Mouse (Mus musculus) megakaryocyte, embryonic 14.5 days (primary cell): Measurements from ENCODE around the gene Katnbl1.

Experiments used
- FLI1 ChIP-seq: IDR thresholded peaks from 2 replicates; pipeline ENCODE4 v1.6.1; 2012; ENCODE audit warnings: low read length, inconsistent platforms, mixed read lengths
- GATA1 ChIP-seq: IDR thresholded peaks from 3 replicates; pipeline ENCODE4 v1.6.1; 2012; ENCODE audit warnings: mixed read lengths, low read length, inconsistent platforms, borderline replicate concordance

- no peak for TF ChIP-seq FLI1
- no peak for TF ChIP-seq GATA1
Observed at GRCm38 (mm10) chr2:112454862-112455564, 76.0 kb downstream of the Katnbl1 start, which contains the start of gene Emc7.
